Mouse (Mus musculus): ENCODE data around the gene Npepps. TPM values are rescaled to one million over a fixed set of nuclear protein-coding genes. Genes with fewer than 3 reads are reported as not detected.

Npepps gene
- polyA plus RNA-seq, 1 experiment from 2014 or later = 108 TPM

DNA sequence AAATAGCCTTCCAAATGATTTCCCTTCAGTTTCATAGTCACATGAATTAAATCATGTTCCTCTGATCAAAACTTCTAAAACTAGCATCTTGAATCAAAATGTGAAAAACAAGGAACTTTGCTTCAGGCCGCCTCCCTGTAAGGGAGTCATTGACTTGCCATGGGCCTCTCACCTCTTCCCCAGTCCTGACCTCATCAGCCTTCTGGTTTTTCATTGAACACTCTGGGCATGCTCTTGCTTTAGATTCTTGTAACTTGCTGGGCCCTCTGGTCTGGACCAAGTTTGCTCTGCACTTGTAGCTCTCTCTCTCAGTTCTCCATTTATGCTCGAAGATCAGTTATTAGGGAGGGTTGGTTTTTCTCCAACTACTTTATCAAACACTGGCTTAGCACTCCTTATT lies 58.8 kb downstream of the Npepps start:
- Histone ChIP-seq H3K4me2 (no peak overlapping the region), H3K9ac (no peak overlapping the region), H3K9me3 (no peaks in the 10 kb centered on the region), H3K4me3 (no peak overlapping the region), H3K27me3 (no peaks in the 10 kb centered on the region), H3K36me3 (peaks cover 77% of the 10 kb centered on the region), H3K27ac (no peak overlapping the region), H3K4me1 (no peaks in the 10 kb centered on the region)
- 96% methylated on average over 2 of the region's 2 CpGs for WGBS
- no peak for ATAC-seq (ENCODE audit: insufficient number of reproducible peaks, low FRiP score, low TSS enrichment, low read depth)

DNA sequence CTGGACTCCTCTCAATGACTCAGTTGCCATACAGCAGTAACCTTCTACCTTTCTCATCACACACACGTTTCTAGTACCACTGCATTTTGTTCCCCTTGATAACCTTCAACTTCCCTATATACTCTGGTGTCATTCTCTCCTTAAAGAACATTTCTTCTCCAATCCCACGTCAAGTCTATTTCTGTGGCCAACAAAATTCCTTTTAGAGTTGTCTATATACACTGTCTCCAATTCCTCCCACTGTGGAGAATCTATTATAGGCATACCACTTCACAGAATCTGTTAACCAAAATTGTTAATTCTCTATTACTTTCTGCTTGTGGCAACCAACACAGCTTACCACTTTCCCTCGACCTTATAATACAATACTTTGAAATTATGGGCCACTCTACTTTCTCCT lies 60.2 kb downstream of the Npepps start:
- no peaks in the 10 kb centered on the region for H3K27me3 ChIP-seq
- no peak overlapping the region for H3K4me3 ChIP-seq
- H3K36me3 ChIP-seq = peaks cover 82% of the 10 kb centered on the region
- no peak for ATAC-seq (ENCODE audit: insufficient number of reproducible peaks, low FRiP score, low TSS enrichment, low read depth)
- H3K4me2 ChIP-seq = no peak overlapping the region
- WGBS = 87% methylated on average over 3 of the region's 3 CpGs
- H3K4me1 ChIP-seq = no peaks in the 10 kb centered on the region
- H3K9ac ChIP-seq = no peak overlapping the region
- H3K27ac ChIP-seq = no peak overlapping the region
- H3K9me3 ChIP-seq = no peaks in the 10 kb centered on the region

DNA sequence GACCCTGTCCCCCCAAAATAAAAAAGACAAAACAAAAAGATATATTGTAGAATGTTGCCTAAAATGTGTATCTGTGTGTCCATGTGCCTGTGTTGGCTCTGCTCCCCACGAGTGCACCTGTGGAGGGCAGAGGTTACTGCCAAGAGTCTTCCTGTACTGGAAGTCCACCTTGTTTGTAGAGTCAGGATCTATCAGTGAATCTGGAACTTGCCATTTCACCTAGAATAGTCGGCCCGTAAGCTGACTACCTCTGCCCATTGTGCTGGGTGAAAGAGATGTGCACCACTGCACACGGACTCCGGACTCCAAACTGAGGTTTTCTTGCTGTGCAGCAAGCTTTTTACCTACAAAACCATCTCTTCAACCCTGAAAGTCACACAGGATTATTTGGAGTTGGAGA lies 66.0 kb downstream of the Npepps start:
- 95% methylated on average over 5 of the region's 5 CpGs for WGBS
- H3K9ac ChIP-seq = no peak overlapping the region
- peaks cover 84% of the 10 kb centered on the region for H3K36me3 ChIP-seq
- H3K27me3 ChIP-seq = no peaks in the 10 kb centered on the region
- no peak for ATAC-seq (ENCODE audit: insufficient number of reproducible peaks, low FRiP score, low TSS enrichment, low read depth)
- H3K9me3 ChIP-seq = no peaks in the 10 kb centered on the region
- H3K4me2 ChIP-seq = no peak overlapping the region
- no peaks in the 10 kb centered on the region for H3K4me1 ChIP-seq
- H3K27ac ChIP-seq = no peak overlapping the region
- H3K4me3 ChIP-seq = no peak overlapping the region

DNA sequence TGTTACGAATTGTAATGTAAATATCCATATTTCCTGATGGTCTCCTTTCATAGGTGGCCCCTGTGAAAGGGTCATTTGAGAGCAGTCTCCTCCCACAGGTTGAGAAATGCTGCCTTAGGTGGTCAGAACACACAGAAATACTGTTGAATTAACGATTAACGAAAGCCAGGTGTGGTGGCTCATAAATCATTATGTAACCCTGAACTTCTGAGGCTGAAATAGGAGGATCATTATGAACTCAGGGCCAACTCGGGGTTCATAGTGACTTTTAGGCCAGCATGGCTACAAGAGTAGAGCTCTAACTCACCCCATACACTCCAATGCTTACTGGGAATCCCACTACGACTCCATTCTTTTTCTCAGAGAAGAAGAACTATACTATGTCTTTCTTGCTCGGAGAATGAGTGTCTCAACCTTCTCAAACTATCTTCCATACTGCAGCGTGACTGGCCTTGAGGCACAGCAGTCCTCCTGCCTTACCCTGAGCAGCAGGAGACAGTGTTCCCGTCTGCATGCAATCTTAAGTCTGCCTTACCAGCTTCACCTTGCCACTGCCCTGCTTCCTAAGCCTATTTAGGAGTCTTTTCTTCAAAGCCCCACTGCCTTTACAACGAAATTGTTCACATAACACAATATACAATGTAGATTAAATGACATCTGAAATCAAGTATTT lies 69.6 kb downstream of the Npepps start:
- Histone ChIP-seq H3K9ac (no peak overlapping the region), H3K27ac (no peak overlapping the region), H3K9me3 (no peaks in the 10 kb centered on the region), H3K4me1 (no peaks in the 10 kb centered on the region), H3K27me3 (no peaks in the 10 kb centered on the region), H3K36me3 (peaks cover 83% of the 10 kb centered on the region), H3K4me3 (no peak overlapping the region), H3K4me2 (no peak overlapping the region)
- ATAC-seq (ENCODE audit: insufficient number of reproducible peaks, low FRiP score, low TSS enrichment, low read depth) = no peak
- WGBS = 48% methylated on average over 9 of the region's 9 CpGs

DNA sequence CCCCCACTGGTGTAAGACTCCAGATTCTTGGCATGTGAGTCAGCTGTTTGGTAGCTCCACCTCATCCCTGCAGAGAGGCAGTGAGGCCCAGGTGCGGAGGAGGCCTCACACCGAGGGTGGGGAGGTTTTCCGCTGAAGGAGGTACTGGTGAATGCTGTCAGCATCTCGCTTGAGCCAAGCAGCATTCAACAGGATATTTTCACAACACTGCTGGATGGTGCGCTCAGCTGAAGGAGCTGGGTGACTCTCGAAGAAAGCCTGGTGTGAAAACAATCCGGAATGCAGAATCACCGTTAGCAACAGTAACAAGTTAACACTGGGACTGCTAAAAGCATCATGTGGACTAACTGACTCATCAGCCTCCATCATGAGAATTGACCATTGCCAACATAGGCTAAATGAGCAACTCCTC lies 73.4 kb downstream of the Npepps start:
- 71% methylated on average over 8 of the region's 8 CpGs for WGBS
- Histone ChIP-seq H3K4me3 (no peak overlapping the region), H3K27ac (peak overlapping the region; percentile 50), H3K9ac (no peak overlapping the region), H3K36me3 (peaks cover 53% of the 10 kb centered on the region), H3K27me3 (no peaks in the 10 kb centered on the region), H3K9me3 (no peaks in the 10 kb centered on the region), H3K4me1 (no peaks in the 10 kb centered on the region), H3K4me2 (no peak overlapping the region)
- ATAC-seq (ENCODE audit: insufficient number of reproducible peaks, low FRiP score, low TSS enrichment, low read depth) = no peak

DNA sequence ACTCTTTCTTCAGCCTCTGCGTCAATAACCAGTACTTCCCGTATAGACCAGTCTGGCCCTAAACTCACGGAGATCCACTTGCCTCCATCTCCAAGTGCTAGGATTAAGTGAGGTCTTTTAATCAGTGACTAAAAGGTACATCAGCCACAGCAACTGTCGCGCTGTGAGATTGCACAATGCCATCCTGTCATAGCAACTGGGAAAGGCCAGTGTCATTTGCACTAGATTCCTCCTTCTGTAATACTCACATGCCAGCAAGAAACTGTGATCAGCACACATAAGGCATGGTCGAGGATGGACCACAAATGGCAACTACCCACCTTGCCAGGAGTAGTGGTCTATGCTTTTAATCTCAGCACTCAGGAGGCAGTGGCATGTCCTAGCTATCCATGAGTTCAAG lies 80.9 kb downstream of the Npepps start:
- Histone ChIP-seq H3K9ac (no peak overlapping the region), H3K27ac (no peak overlapping the region), H3K27me3 (no peaks in the 10 kb centered on the region), H3K4me1 (0 out of 2 replicates have a peak, but pooled peaks cover 2% of the 10 kb centered on the region), H3K4me3 (no peak overlapping the region), H3K36me3 (no peaks in the 10 kb centered on the region), H3K9me3 (no peaks in the 10 kb centered on the region), H3K4me2 (no peak overlapping the region)
- 85% methylated on average over 6 of the region's 6 CpGs for WGBS
- no peak for ATAC-seq (ENCODE audit: insufficient number of reproducible peaks, low FRiP score, low TSS enrichment, low read depth)

DNA sequence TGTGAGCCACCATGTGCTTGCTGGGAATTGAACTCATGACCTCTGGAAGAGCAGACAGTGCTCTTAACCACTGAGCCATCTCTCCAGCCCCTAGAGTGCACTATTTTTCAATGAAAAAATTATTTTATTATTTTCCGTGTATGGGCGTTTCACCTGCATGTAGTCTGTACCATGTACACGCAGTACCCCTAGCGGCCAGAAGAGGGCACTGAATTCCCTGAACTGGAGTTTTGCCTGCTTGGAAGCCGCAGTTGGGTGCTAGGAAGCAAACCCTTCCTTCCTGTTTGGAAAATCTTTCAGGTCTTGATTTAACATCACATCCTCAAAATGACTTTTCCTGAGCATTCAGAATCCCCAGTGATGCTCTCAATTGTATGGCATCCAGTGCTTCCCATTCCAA lies 81.8 kb downstream of the Npepps start:
- Histone ChIP-seq H3K9me3 (no peaks in the 10 kb centered on the region), H3K4me2 (no peak overlapping the region), H3K4me3 (no peak overlapping the region), H3K27ac (no peak overlapping the region), H3K36me3 (no peaks in the 10 kb centered on the region), H3K27me3 (no peaks in the 10 kb centered on the region), H3K4me1 (0 out of 2 replicates have a peak, but pooled peaks cover 2% of the 10 kb centered on the region), H3K9ac (no peak overlapping the region)
- ATAC-seq (ENCODE audit: insufficient number of reproducible peaks, low FRiP score, low TSS enrichment, low read depth) = no peak
- 23% methylated on average over 5 of the region's 5 CpGs for WGBS

DNA sequence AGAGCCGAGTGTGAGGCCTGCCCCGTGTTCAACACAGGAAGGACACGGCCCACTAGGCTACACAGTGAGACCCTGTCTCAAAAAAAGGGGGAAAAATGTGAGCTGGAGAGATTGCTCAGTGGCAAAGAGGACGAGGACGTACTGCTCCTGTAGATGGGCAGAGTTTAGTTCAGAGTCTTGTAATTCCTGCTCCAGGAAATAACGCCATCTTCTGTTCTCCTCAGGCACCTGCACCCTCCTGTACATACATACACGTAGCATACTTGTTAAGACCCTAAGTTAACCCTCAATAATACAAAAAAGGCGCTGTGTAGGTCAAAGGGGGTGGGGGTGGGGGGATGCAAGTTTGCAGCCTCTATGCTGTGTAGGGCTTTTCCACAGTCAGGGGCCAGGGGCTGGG lies 83.4 kb downstream of the Npepps start:
- no peak overlapping the region for H3K4me3 ChIP-seq
- no peak overlapping the region for H3K9ac ChIP-seq
- ATAC-seq (ENCODE audit: insufficient number of reproducible peaks, low FRiP score, low TSS enrichment, low read depth) = no peak
- H3K36me3 ChIP-seq = no peaks in the 10 kb centered on the region
- H3K27ac ChIP-seq = no peak overlapping the region
- 80% methylated on average over 8 of the region's 8 CpGs for WGBS
- H3K9me3 ChIP-seq = no peaks in the 10 kb centered on the region
- H3K27me3 ChIP-seq = no peaks in the 10 kb centered on the region
- H3K4me2 ChIP-seq = no peak overlapping the region
- 0 out of 2 replicates have a peak, but pooled peaks cover 2% of the 10 kb centered on the region for H3K4me1 ChIP-seq

DNA sequence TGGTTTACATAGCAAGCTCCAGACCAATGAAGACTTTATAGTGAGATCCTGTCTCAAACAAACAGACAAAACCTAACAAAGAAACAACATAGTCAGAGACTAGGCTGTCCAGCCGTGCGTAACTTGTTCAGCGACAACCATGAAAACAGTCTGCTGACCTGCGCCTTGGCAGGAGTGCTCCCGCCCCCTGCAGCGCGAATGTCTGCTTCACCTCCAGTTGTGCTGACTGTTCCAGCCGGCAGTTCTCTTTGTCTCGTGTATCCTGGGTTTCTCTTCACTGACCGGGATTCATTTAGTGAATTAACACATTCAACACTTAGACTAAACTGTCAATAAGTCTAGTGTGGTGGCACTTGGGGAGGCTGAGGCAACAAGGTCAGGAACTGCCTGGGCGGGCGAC lies 83.9 kb downstream of the Npepps start:
- Histone ChIP-seq H3K4me3 (no peak overlapping the region), H3K27me3 (no peaks in the 10 kb centered on the region), H3K4me2 (no peak overlapping the region), H3K36me3 (no peaks in the 10 kb centered on the region; the same call in 1 of the 2 replicates), H3K27ac (no peak overlapping the region), H3K4me1 (no peaks in the 10 kb centered on the region), H3K9me3 (no peaks in the 10 kb centered on the region), H3K9ac (no peak overlapping the region)
- 73% methylated on average over 12 of the region's 12 CpGs for WGBS
- no peak for ATAC-seq (ENCODE audit: insufficient number of reproducible peaks, low FRiP score, low TSS enrichment, low read depth)

DNA sequence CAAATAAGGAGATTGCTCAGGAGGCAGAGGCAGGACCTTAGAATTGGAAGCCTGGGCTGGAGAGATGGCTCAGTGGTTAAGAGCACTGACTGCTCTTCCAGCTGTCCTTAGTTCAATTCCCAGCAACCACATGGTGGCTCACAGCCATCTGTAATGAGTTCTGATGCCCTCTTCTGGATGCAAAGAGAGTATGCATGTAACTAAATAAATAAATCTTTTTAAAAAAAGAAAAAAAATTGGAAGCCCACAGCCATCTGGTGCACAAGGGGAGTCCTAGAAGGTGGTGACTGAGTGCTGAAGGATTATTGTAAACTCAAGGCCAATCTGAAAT lies 87.9 kb downstream of the Npepps start:
- peaks cover 9% of the 10 kb centered on the region; the same call in 1 of the 2 replicates for H3K4me1 ChIP-seq
- H3K4me2 ChIP-seq = no peak overlapping the region
- H3K9ac ChIP-seq = no peak overlapping the region
- no peak overlapping the region for H3K4me3 ChIP-seq
- ATAC-seq (ENCODE audit: insufficient number of reproducible peaks, low FRiP score, low TSS enrichment, low read depth) = no peak
- H3K36me3 ChIP-seq = peaks cover 3% of the 10 kb centered on the region; the same call in 1 of the 2 replicates
- no peak overlapping the region for H3K27ac ChIP-seq
- no peaks in the 10 kb centered on the region for H3K9me3 ChIP-seq
- H3K27me3 ChIP-seq = no peaks in the 10 kb centered on the region

DNA sequence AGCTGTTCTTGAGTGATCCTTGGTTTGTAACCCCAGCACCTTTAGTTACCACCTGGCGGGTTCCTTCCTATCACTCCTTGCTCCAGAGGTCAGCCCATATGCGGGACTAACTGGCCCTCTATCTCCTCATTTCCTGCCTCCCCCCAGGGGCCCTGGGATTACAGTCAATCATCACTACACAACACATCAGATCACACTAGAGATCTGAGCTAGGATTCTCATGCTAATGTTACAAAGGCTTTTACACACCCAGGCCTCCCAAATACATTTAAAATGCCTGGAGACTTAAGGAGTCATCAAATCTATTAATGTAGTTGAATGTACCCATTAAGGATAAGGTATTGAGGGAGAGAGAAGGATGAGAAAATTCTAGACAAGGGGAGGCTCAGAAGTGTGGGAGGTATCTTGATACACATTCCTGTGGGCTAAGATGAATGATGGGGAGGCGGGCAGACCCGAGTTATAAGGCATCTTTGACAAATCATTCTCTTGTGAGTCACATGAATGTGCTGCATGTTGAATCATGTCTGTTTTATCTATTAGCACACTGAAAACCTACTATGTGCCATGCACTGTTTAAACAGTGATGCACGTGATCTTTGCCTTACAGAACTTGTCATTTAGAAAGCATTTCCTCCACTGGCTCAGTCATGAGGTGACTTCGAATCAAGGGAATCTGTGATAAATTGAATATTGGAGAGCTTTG lies 88.4 kb downstream of the Npepps start:
- Histone ChIP-seq H3K4me2 (no peak overlapping the region), H3K4me1 (peaks cover 9% of the 10 kb centered on the region; the same call in 1 of the 2 replicates), H3K36me3 (peaks cover 3% of the 10 kb centered on the region; the same call in 1 of the 2 replicates), H3K9me3 (no peaks in the 10 kb centered on the region), H3K27ac (no peak overlapping the region), H3K9ac (no peak overlapping the region), H3K27me3 (no peaks in the 10 kb centered on the region), H3K4me3 (no peak overlapping the region)
- WGBS = 68% methylated on average over 6 of the region's 6 CpGs
- ATAC-seq (ENCODE audit: insufficient number of reproducible peaks, low FRiP score, low TSS enrichment, low read depth) = no peak

DNA sequence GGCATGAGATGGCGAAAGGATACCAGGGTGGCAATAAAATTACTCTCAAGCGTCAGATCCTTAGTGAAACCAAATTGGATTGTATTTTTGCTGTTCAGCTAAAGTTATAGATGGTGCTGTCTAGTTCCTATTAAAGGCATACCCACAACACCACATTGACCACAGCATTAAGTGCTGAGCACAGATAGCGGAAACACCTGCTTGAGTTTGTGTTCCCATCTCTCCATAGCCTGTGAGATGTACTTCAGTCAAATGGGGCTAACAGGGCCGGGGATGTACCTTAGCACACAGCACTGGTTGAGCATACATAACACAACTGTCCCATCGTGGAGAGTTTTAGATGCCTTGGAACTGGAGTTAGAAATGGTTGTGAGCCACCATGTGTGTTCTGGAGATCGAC lies 89.4 kb downstream of the Npepps start:
- Histone ChIP-seq H3K9me3 (no peaks in the 10 kb centered on the region), H3K4me2 (no peak overlapping the region), H3K4me3 (no peak overlapping the region), H3K4me1 (peaks cover 13% of the 10 kb centered on the region), H3K9ac (no peak overlapping the region), H3K36me3 (peaks cover 4% of the 10 kb centered on the region; the same call in 1 of the 2 replicates), H3K27ac (no peak overlapping the region), H3K27me3 (no peaks in the 10 kb centered on the region)
- WGBS = 90% methylated on average over 6 of the region's 6 CpGs
- no peak for ATAC-seq (ENCODE audit: insufficient number of reproducible peaks, low FRiP score, low TSS enrichment, low read depth)
